Mouse (Mus musculus) gastrocnemius, postnatal 36 days (tissue): ENCODE data around the gene Upf2. TPM values are rescaled to one million over a fixed set of nuclear protein-coding genes. Genes with fewer than 3 reads are reported as not detected.
"Not testable (repeated sequence)": the region's sequence is repeated elsewhere in the genome, so short reads cannot be mapped to it uniquely, and the experiment has no call there.

Experiments used
- DNase-seq, 2 experiments: peaks; one replicate each; pipeline ENCODE4 v3.0.0; 2022
- intact Hi-C: fragments of 180-260 bp; cut with DNase I; formaldehyde crosslinking; loops from one replicate; pipeline ENCODE4 v1.15.1; 2025
- total RNA-seq, 2 experiments: library from RNA; stranded (reverse); gene quantifications; 2 replicates each; pipeline ENCODE4 v1.2.3; 2021

The Upf2 gene
- total RNA-seq, 2 experiments from 2014 or later: 18.1 to 19.7 TPM

GRCm38 (mm10) chr2:5946876-5947275, 4.4 kb upstream of the Upf2 start:
- intact Hi-C loops: no loop called here
- no peak for DNase-seq

- intact Hi-C loops: no loop called here
- no peak for DNase-seq
Observed at GRCm38 (mm10) chr2:5948964-5949363, 2.3 kb upstream of the Upf2 start.

- intact Hi-C loops, DNase-seq: not testable (repeated sequence)
Observed at GRCm38 (mm10) chr2:5949821-5950220, 1.4 kb upstream of the Upf2 start.

GRCm38 (mm10) chr2:5950305-5950704, 964 bp upstream of the Upf2 start:
- intact Hi-C loops: no loop called here
- no peak for DNase-seq

- intact Hi-C loops: no loop called here
- peak in 1 of 2 experiments; percentile 7 for DNase-seq
Observed at GRCm38 (mm10) chr2:5951621-5952211, 447 bp downstream of the Upf2 start.

GRCm38 (mm10) chr2:5957705-5958104, 6.4 kb downstream of the Upf2 start:
- intact Hi-C loops: no loop called here
- DNase-seq: peak in 1 of 2 experiments; percentile 8

GRCm38 (mm10) chr2:5962265-5962664, 11.0 kb downstream of the Upf2 start:
- no peak for DNase-seq
- intact Hi-C loops: no loop called here

GRCm38 (mm10) chr2:5963729-5964128, 12.5 kb downstream of the Upf2 start:
- DNase-seq, intact Hi-C loops: not testable (repeated sequence)

GRCm38 (mm10) chr2:5965972-5966371, 14.7 kb downstream of the Upf2 start:
- no peak for DNase-seq
- intact Hi-C loops: no loop called here

- intact Hi-C loops, DNase-seq: not testable (repeated sequence)
Observed at GRCm38 (mm10) chr2:5970629-5971028, 19.4 kb downstream of the Upf2 start.

- intact Hi-C loops: no loop called here
- DNase-seq: no peak
Observed at GRCm38 (mm10) chr2:5977532-5977931, 26.3 kb downstream of the Upf2 start.

GRCm38 (mm10) chr2:5995538-5995937, 44.3 kb downstream of the Upf2 start:
- DNase-seq: no peak
- intact Hi-C loops: no loop called here

GRCm38 (mm10) chr2:6003949-6004348, 52.7 kb downstream of the Upf2 start:
- intact Hi-C loops: no loop called here
- no peak for DNase-seq

GRCm38 (mm10) chr2:6014532-6014931, 63.3 kb downstream of the Upf2 start:
- intact Hi-C loops: no loop called here

GRCm38 (mm10) chr2:6015182-6015581, 63.9 kb downstream of the Upf2 start:
- intact Hi-C loops, DNase-seq: not testable (repeated sequence)

More at GRCm38 (mm10) chr2:6014532-6014931, 63.3 kb downstream of the Upf2 start:
- DNase-seq: no peak

- intact Hi-C loops: no loop called here
- no peak for DNase-seq
Observed at GRCm38 (mm10) chr2:6020570-6020969, 69.3 kb downstream of the Upf2 start.

- no peak for DNase-seq
- intact Hi-C loops: no loop called here
Observed at GRCm38 (mm10) chr2:6042644-6043043, 91.4 kb downstream of the Upf2 start.

- intact Hi-C loops: no loop called here
Observed at GRCm38 (mm10) chr2:6046796-6047195, 95.5 kb downstream of the Upf2 start.

GRCm38 (mm10) chr2:6048570-6048969, 97.3 kb downstream of the Upf2 start:
- no peak for DNase-seq
- intact Hi-C loops: no loop called here

More at GRCm38 (mm10) chr2:6046796-6047195, 95.5 kb downstream of the Upf2 start:
- DNase-seq: no peak

- intact Hi-C loops: no loop called here
- DNase-seq: no peak
Observed at GRCm38 (mm10) chr2:6049018-6049417, 97.7 kb downstream of the Upf2 start.

- DNase-seq: no peak
- intact Hi-C loops: no loop called here
Observed at GRCm38 (mm10) chr2:6055466-6055865, 104.2 kb downstream of the Upf2 start.

- DNase-seq: no peak
- intact Hi-C loops: no loop called here
Observed at GRCm38 (mm10) chr2:6056518-6056917, 105.2 kb downstream of the Upf2 start.

- DNase-seq: no peak
- intact Hi-C loops: no loop called here
Observed at GRCm38 (mm10) chr2:6059291-6059690, 108.0 kb downstream of the Upf2 start.
